Mouse (Mus musculus) liver, embryonic 14.5 days (tissue): ENCODE measurements around the gene Kat2b.

Experiments used
- CTCF ChIP-seq: IDR thresholded peaks from 2 replicates; pipeline ENCODE4 v1.5.1; 2016; ENCODE audit warnings: antibody characterized with exemption, low read depth, control low read depth
- EP300 ChIP-seq: IDR thresholded peaks from 2 replicates; pipeline ENCODE4 v1.6.1; 2016; ENCODE audit warnings: antibody characterized with exemption, low read depth

GRCm38 (mm10) chr17:53578776-53579175 lies 12.1 kb downstream of the Kat2b start:
- no peak for TF ChIP-seq EP300
- TF ChIP-seq CTCF: no peak
